Mouse (Mus musculus) liver, adult 2 months (tissue): ENCODE results near the gene Nsl1. TPM values are rescaled to one million over a fixed set of nuclear protein-coding genes. Genes with fewer than 3 reads are reported as not detected.

Experiments used
- DNase-seq: peaks from one replicate; pipeline ENCODE4 v3.0.0-alpha.2; 2011; ENCODE audit warnings: low read depth, low spot score; ENCODE audit errors: extremely low read depth
- H3K27ac ChIP-seq: fragments of 200-500 bp; replicated peaks from 2 replicates; pipeline ENCODE4 v1.5.1; 2012; ENCODE audit warnings: low read depth, mild to moderate bottlenecking, control low read depth, inconsistent platforms, low read length; ENCODE audit not compliant: insufficient read depth
- H3K27me3 ChIP-seq: fragments of 200-500 bp; 2 replicates; pipeline ENCODE4 v1.6.1; 2012; ENCODE audit warnings: mild to moderate bottlenecking, moderate library complexity, low read length, inconsistent platforms; ENCODE audit not compliant: control insufficient read depth, insufficient read depth
- H3K36me3 ChIP-seq: fragments of 200-500 bp; 2 replicates; pipeline ENCODE4 v1.6.1; 2012; ENCODE audit warnings: low read length, inconsistent platforms; ENCODE audit not compliant: control insufficient read depth, insufficient read depth
- H3K4me1 ChIP-seq: fragments of 200-500 bp; 2 replicates; pipeline ENCODE4 v1.6.1; 2011; ENCODE audit warnings: low read length; ENCODE audit not compliant: control insufficient read depth, insufficient read depth
- H3K4me3 ChIP-seq: fragments of 200-500 bp; 2 replicates; pipeline ENCODE4 v1.5.1; 2011; ENCODE audit warnings: low read depth, mild to moderate bottlenecking, control low read depth, low read length, moderate library complexity; ENCODE audit not compliant: insufficient read depth
- H3K79me2 ChIP-seq: fragments of 200-500 bp; 2 replicates; pipeline ENCODE4 v1.6.1; 2012; ENCODE audit warnings: inconsistent platforms, mild to moderate bottlenecking, low read length, moderate library complexity; ENCODE audit not compliant: control insufficient read depth, insufficient read depth
- H3K9ac ChIP-seq: fragments of 200-500 bp; 2 replicates; pipeline ENCODE4 v1.6.1; 2012; ENCODE audit warnings: low read depth, mild to moderate bottlenecking, control low read depth, inconsistent platforms, low read length
- CTCF ChIP-seq: fragments of 200-500 bp; IDR thresholded peaks from 2 replicates; pipeline ENCODE4 v1.5.1; 2011; ENCODE audit warnings: low read depth, low read length, control low read depth
- POLR2A ChIP-seq: fragments of 200-500 bp; IDR thresholded peaks from 2 replicates; pipeline ENCODE4 v1.6.1; 2011; ENCODE audit warnings: low read length, control low read depth; ENCODE audit not compliant: insufficient read depth; ENCODE audit errors: extremely low read depth
- WGBS: fragments of 180-500 bp; shearing (Covaris S2); methylation state at CpG from one replicate; pipeline ENCODE4 v1.1.7; 2018; 5-methylcytosine and 5-hydroxymethylcytosine counted together
- polyA plus RNA-seq: library from polyadenylated mRNA; depleted of rRNA; stranded (reverse); fragments of >200 nt; gene quantifications from 2 replicates; pipeline ENCODE4 v1.2.3, GENCODE M21; 2012
- total RNA-seq: library from RNA; depleted of rRNA; stranded (reverse); fragments of >200 nt; gene quantifications from 2 replicates; pipeline ENCODE4 v1.2.3, GENCODE M21; 2014

Gene Nsl1
- total and polyA plus RNA-seq, 2 experiments = 0.11 to 0.46 TPM

DNA sequence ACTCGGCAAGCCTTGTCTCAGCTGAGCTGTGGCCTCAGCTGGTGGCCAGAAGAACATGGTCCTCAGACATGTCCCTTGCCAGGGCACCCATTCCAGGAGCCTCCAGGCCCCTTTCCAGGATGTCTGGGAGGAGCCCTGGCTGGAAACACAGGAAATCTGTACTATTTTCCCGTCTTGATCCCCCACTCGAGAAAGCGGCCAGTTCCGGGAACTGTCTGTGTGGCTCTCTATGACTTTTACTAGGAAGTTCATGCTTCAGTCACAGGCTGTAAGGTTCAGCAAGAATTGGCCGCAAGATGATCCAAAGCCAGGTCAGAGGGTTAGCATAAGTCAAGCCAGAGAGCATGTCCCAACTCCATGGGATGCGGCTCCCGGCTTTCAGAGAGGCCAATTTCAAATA lies 29.2 kb downstream of the Nsl1 start:
- Histone ChIP-seq H3K27ac (peak overlapping the region; percentile 32), H3K36me3 (no peaks in the 10 kb centered on the region), H3K4me3 (no peak overlapping the region), H3K9ac (no peak overlapping the region), H3K4me1 (peaks cover 3% of the 10 kb centered on the region; the same call in 1 of the 2 replicates), H3K27me3 (no peaks in the 10 kb centered on the region), H3K79me2 (no peaks in the 10 kb centered on the region)
- no peak for DNase-seq
- TF ChIP-seq POLR2A (no peak), CTCF (no peak)
- WGBS = 78% methylated on average over 8 of the region's 8 CpGs

DNA sequence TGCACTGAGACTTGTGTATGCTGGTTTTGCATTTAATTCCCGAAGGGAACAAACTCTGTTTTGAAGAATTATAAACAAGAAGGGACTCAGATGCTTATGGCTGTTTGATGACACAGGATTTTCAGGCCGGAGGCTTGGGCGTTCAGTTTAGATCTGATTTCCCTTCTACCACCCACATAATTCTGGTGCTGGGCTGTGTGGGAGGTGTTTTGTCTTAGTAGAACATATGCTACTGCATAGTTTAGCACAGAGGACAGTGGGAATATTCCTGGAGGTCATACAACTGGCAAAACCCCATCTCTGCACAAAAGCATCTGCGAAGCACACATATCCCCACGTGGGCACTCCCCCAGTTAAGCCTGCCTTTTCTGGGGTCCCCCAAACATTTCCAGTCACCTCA lies 30.8 kb downstream of the Nsl1 start:
- Histone ChIP-seq H3K27ac (no peak overlapping the region), H3K36me3 (no peaks in the 10 kb centered on the region), H3K27me3 (peaks cover 8% of the 10 kb centered on the region; the same call in 1 of the 2 replicates), H3K9ac (no peak overlapping the region), H3K4me1 (peaks cover 3% of the 10 kb centered on the region; the same call in 1 of the 2 replicates), H3K79me2 (no peaks in the 10 kb centered on the region), H3K4me3 (no peak overlapping the region)
- no peak for DNase-seq
- TF ChIP-seq CTCF (no peak), POLR2A (no peak)
- 68% methylated on average over 5 of the region's 5 CpGs for WGBS

DNA sequence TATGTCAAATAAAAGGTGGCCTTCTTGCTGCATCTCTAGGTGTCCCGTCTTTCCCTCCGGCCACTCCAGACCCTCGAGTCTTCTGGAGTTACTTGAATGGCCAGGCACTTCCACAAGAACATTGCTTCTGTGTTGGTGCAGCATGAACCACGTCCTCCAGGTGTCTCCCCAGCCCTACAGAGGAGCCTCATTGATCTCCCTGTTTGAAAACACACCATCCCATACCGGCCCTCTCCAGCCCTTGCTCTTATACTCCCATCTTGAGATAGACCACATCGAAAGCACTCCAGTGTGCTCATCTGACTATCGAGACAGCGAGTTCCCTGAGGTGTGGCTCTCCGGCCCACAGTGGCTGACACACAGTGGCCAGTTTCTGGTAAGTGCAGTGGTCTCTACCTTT lies 32.2 kb downstream of the Nsl1 start:
- WGBS = 73% methylated on average over 9 of the region's 9 CpGs
- Histone ChIP-seq H3K27me3 (peaks cover 9% of the 10 kb centered on the region; the same call in 1 of the 2 replicates), H3K4me1 (peaks cover 3% of the 10 kb centered on the region; the same call in 1 of the 2 replicates), H3K79me2 (no peaks in the 10 kb centered on the region), H3K27ac (no peak overlapping the region), H3K36me3 (no peaks in the 10 kb centered on the region), H3K4me3 (no peak overlapping the region), H3K9ac (no peak overlapping the region)
- DNase-seq = no peak
- TF ChIP-seq POLR2A (no peak), CTCF (peak; percentile 52)

DNA sequence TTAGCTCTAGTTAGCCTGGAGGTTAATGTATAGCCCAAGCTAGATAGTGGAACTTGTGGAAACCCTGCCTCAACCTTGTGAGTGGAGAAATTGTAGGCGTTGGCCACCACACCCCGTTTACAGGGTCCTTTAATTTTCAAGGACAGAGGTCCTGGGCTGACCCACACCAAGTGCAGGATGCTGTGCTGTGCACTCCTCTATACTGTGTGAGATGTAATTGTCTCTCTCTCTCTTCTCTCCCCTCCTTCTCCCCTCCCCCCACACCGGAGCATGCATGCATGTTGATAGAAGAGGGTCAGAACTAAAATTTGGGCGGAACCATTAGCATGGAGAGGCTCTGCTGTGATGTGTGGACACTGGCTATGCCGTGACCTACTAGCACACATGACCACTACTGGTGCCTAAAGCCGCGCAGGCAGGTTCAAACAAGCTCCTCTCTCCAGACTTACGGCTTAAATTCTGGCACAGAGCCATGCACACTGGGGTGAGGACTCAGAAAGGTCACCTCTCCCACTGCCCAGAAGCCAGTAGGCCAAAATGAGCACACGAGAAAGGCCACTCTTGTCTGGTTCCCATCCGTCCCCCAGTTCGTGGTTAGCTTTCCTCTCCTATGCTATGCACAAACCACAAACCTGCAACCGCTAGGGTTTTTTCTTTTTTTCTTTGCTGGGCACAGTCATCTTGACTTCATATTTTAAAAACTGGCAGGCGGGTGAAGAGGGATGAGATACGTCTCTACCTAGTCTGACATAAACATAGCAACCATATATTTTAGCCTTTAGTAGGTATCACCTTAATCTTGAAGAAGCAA lies 34.3 kb downstream of the Nsl1 start:
- no peak overlapping the region for H3K9ac ChIP-seq
- H3K27ac ChIP-seq = no peak overlapping the region
- 41% methylated on average over 14 of the region's 14 CpGs for WGBS
- H3K36me3 ChIP-seq = no peaks in the 10 kb centered on the region
- H3K27me3 ChIP-seq = peaks cover 9% of the 10 kb centered on the region; the same call in 1 of the 2 replicates
- H3K79me2 ChIP-seq = no peaks in the 10 kb centered on the region
- no peak for DNase-seq
- H3K4me3 ChIP-seq = no peak overlapping the region
- TF ChIP-seq CTCF = no peak
- no peak for TF ChIP-seq POLR2A
- H3K4me1 ChIP-seq = no peaks in the 10 kb centered on the region

DNA sequence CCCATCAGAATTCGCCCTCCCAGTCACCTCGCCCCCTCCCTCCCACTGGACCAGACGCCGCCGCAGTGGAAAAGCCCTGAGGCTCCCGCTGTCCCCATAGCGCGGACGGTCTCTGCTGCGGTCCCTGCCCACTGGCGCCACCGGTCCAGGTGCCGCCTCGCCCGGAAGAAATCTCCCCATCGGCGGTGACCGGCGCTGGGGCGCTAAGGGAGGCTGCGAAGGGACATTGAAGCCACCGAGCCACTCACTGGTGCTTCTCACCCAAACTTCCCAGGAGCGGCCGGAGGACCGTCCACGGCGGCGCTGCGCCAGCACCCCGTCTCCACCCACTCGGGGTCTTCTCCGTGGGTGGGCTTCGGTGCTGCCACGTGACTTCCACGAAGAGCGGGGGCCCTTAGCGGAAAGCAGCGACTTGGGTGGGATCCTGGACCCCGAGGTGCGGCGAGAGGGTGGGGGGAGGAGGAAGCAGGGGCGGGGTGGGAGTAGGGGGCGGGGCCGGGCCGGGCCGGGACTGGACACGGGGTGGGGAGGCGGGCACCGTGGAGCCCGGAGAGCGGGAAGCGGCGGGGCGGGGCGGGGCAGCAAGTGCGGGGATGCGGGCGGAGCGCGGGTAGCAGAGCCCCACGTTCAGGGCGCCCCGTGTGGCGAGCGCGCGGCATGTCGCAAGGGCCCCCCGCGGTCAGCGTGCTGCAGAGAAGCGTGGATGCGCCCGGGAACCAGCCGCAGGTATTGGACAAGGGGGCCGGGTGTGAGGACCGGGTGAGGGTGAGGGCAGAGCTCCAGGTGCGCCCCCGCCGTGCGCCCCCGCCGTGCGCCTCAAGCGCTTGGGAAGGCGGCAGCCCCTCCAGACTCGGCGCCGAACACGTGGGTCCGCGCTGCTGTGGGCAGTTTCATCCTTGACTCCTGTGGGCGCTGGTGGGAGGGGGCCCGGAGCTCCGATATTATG lies 35.3 kb downstream of the Nsl1 start, which contains the start of gene Batf3:
Batf3 (plus strand) TSS at position 46 of the 946 bp plus-strand sequence.
- H3K27me3 ChIP-seq = peaks cover 9% of the 10 kb centered on the region; the same call in 1 of the 2 replicates
- no peaks in the 10 kb centered on the region for H3K79me2 ChIP-seq
- H3K4me3 ChIP-seq = peak within 1 kb of the TSS; percentile 91
- no peak for DNase-seq
- no peaks in the 10 kb centered on the region for H3K4me1 ChIP-seq
- no peak within 1 kb of the TSS; the same call in 1 of the 2 replicates for H3K27ac ChIP-seq
- TF ChIP-seq CTCF = 0 out of 2 replicates have a peak, but pooled peaks have one; percentile 7
- no peak for TF ChIP-seq POLR2A
- H3K36me3 ChIP-seq = no peaks in the 10 kb centered on the region
- H3K9ac ChIP-seq = peak within 1 kb of the TSS; percentile 87
- 2% methylated on average over 83 of the region's 95 CpGs for WGBS
